Mouse (Mus musculus) liver, adult (tissue): Measurements from ENCODE around the gene Cryba4.

Source experiments
- GATA4 ChIP-seq: IDR thresholded peaks from 2 replicates; pipeline ENCODE4 v1.6.1; 2014; ENCODE audit warnings: mild to moderate bottlenecking, low read length; ENCODE audit not compliant: insufficient replicate concordance

The Cryba4 gene

GRCm38 (mm10) chr5:112288193-112289141, 36.1 kb upstream of the Cryba4 start:
- TF ChIP-seq GATA4 = no peak

GRCm38 (mm10) chr5:112287652-112288051, 35.3 kb upstream of the Cryba4 start:
- no peak for TF ChIP-seq GATA4

- no peak for TF ChIP-seq GATA4
These were observed 34.8 kb upstream of the Cryba4 start for GRCm38 (mm10) chr5:112286984-112287641.

GRCm38 (mm10) chr5:112286608-112286983, 34.3 kb upstream of the Cryba4 start:
- TF ChIP-seq GATA4 = no peak

GRCm38 (mm10) chr5:112285548-112286085, 33.3 kb upstream of the Cryba4 start:
- TF ChIP-seq GATA4 = no peak

GRCm38 (mm10) chr5:112284203-112284582, 31.9 kb upstream of the Cryba4 start:
- no peak for TF ChIP-seq GATA4

GRCm38 (mm10) chr5:112283543-112284202, 31.4 kb upstream of the Cryba4 start:
- TF ChIP-seq GATA4 = peak; percentile 94; the same call in 1 of the 2 replicates

- TF ChIP-seq GATA4 = no peak
These were observed 30.6 kb upstream of the Cryba4 start for GRCm38 (mm10) chr5:112282780-112283482.

GRCm38 (mm10) chr5:112282123-112282779, 29.9 kb upstream of the Cryba4 start:
- no peak for TF ChIP-seq GATA4

- no peak for TF ChIP-seq GATA4
These were observed 29.4 kb upstream of the Cryba4 start for GRCm38 (mm10) chr5:112281676-112282075.

- TF ChIP-seq GATA4 = no peak
These were observed 28.7 kb upstream of the Cryba4 start for GRCm38 (mm10) chr5:112280863-112281660.

- TF ChIP-seq GATA4 = no peak; the same call in 1 of the 2 replicates
These were observed 27.8 kb upstream of the Cryba4 start for GRCm38 (mm10) chr5:112280151-112280550.

GRCm38 (mm10) chr5:112279181-112280021, 27.1 kb upstream of the Cryba4 start:
- no peak; the same call in 1 of the 2 replicates for TF ChIP-seq GATA4

- TF ChIP-seq GATA4 = no peak
These were observed 25.7 kb upstream of the Cryba4 start for GRCm38 (mm10) chr5:112277906-112278470.
